Mouse (Mus musculus) midbrain, embryonic 15.5 days (tissue): ENCODE data around the gene Arl4c. TPM values are rescaled to one million over a fixed set of nuclear protein-coding genes. Genes with fewer than 3 reads are reported as not detected.

Source experiments
- ATAC-seq: fragments of 200-750 bp; cut with Nextera tagmentation; replicated peaks from 2 replicates; pipeline ENCODE4 v1.8.0; 2017; ENCODE audit warnings: moderate TSS enrichment
- H3K27ac ChIP-seq: fragments of 300-500 bp; sonication (generic); 2 replicates; pipeline ENCODE4 v1.5.1; 2015; ENCODE audit warnings: mild to moderate bottlenecking, inconsistent platforms
- H3K27me3 ChIP-seq: fragments of 300-500 bp; sonication (generic); replicated peaks from 2 replicates; pipeline ENCODE4 v1.6.1; 2015; ENCODE audit warnings: inconsistent platforms
- H3K36me3 ChIP-seq: fragments of 300-500 bp; sonication (generic); replicated peaks from 2 replicates; pipeline ENCODE4 v1.6.1; 2015; ENCODE audit warnings: inconsistent platforms
- H3K4me1 ChIP-seq: fragments of 300-500 bp; sonication (generic); 2 replicates; pipeline ENCODE4 v1.6.1; 2015; ENCODE audit warnings: inconsistent platforms
- H3K4me2 ChIP-seq: fragments of 300-500 bp; sonication (generic); 2 replicates; pipeline ENCODE4 v1.6.1; 2015; ENCODE audit warnings: inconsistent platforms, mild to moderate bottlenecking, moderate library complexity
- H3K4me3 ChIP-seq: fragments of 300-500 bp; sonication (generic); 2 replicates; pipeline ENCODE4 v1.5.1; 2015; ENCODE audit warnings: mild to moderate bottlenecking, inconsistent platforms
- H3K9ac ChIP-seq: fragments of 300-500 bp; sonication (generic); 2 replicates; pipeline ENCODE4 v1.6.1; 2015; ENCODE audit warnings: mild to moderate bottlenecking, inconsistent platforms
- H3K9me3 ChIP-seq: fragments of 300-500 bp; sonication (generic); 2 replicates; pipeline ENCODE4 v1.6.1; 2016; ENCODE audit warnings: inconsistent platforms
- WGBS: fragments of 180-500 bp; shearing (Covaris S2); methylation state at CpG from one replicate; pipeline ENCODE4 v1.1.7; 2015; ENCODE audit warnings: mixed read lengths; 5-methylcytosine and 5-hydroxymethylcytosine counted together
- polyA plus RNA-seq: library from polyadenylated mRNA; unstranded; fragments of >200 nt; fragmentation: Nextera tagmentation; extraction: Ambion mirVana; gene quantifications from 2 replicates; pipeline ENCODE4 v1.2.1, GENCODE M21; 2015

Gene Arl4c
- polyA plus RNA-seq, 1 experiment from 2014 or later, result 55.6 TPM

GRCm38 (mm10) chr1:88668846-88669810, 32.9 kb downstream of the Arl4c start:
- H3K27ac ChIP-seq, result peak overlapping the region; percentile 46
- no peaks in the 10 kb centered on the region for H3K9me3 ChIP-seq
- H3K4me3 ChIP-seq, result no peak overlapping the region
- H3K4me1 ChIP-seq, result peaks cover 15% of the 10 kb centered on the region
- H3K27me3 ChIP-seq, result no peaks in the 10 kb centered on the region
- H3K4me2 ChIP-seq, result no peak overlapping the region
- whole genome bisulfite sequencing, result 10% methylated on average over 14 of the region's 14 CpGs
- ATAC-seq, result 0 out of 2 replicates have a peak, but pooled peaks have one; percentile 52
- no peaks in the 10 kb centered on the region for H3K36me3 ChIP-seq
- H3K9ac ChIP-seq, result no peak overlapping the region

- peaks cover 15% of the 10 kb centered on the region for H3K4me1 ChIP-seq
- no peak overlapping the region for H3K4me3 ChIP-seq
- no peaks in the 10 kb centered on the region for H3K27me3 ChIP-seq
- no peaks in the 10 kb centered on the region for H3K36me3 ChIP-seq
- 0 out of 2 replicates have a peak overlapping the region, but pooled peaks have one; percentile 10 for H3K27ac ChIP-seq
- H3K9ac ChIP-seq, result no peak overlapping the region
- ATAC-seq, result 0 out of 2 replicates have a peak, but pooled peaks have one; percentile 17
- WGBS, result 5% methylated on average over 7 of the region's 7 CpGs
- H3K4me2 ChIP-seq, result no peak overlapping the region
- no peaks in the 10 kb centered on the region for H3K9me3 ChIP-seq
Observed at GRCm38 (mm10) chr1:88668353-88668752, 33.7 kb downstream of the Arl4c start.

GRCm38 (mm10) chr1:88664623-88665022, 37.4 kb downstream of the Arl4c start:
- 86% methylated on average over 3 of the region's 3 CpGs for WGBS
- Histone ChIP-seq H3K4me2 (no peak overlapping the region), H3K9me3 (no peaks in the 10 kb centered on the region), H3K4me3 (no peak overlapping the region), H3K27me3 (no peaks in the 10 kb centered on the region), H3K36me3 (no peaks in the 10 kb centered on the region), H3K27ac (no peak overlapping the region), H3K4me1 (peaks cover 15% of the 10 kb centered on the region), H3K9ac (no peak overlapping the region)
- ATAC-seq, result no peak

GRCm38 (mm10) chr1:88662736-88663135, 39.3 kb downstream of the Arl4c start:
- H3K4me1 ChIP-seq, result no peaks in the 10 kb centered on the region
- H3K27me3 ChIP-seq, result no peaks in the 10 kb centered on the region
- no peak overlapping the region for H3K4me2 ChIP-seq
- H3K9ac ChIP-seq, result no peak overlapping the region
- no peaks in the 10 kb centered on the region for H3K9me3 ChIP-seq
- H3K4me3 ChIP-seq, result no peak overlapping the region
- H3K36me3 ChIP-seq, result no peaks in the 10 kb centered on the region
- 94% methylated on average over 5 of the region's 5 CpGs for WGBS
- ATAC-seq, result no peak
- no peak overlapping the region for H3K27ac ChIP-seq

GRCm38 (mm10) chr1:88661209-88661608, 40.8 kb downstream of the Arl4c start:
- ATAC-seq, result no peak
- WGBS, result 88% methylated on average over 3 of the region's 3 CpGs

GRCm38 (mm10) chr1:88658290-88658857, 43.6 kb downstream of the Arl4c start:
- Histone ChIP-seq H3K36me3 (no peaks in the 10 kb centered on the region), H3K27me3 (no peaks in the 10 kb centered on the region), H3K9me3 (no peaks in the 10 kb centered on the region), H3K4me1 (no peaks in the 10 kb centered on the region), H3K27ac (0 out of 2 replicates have a peak overlapping the region, but pooled peaks have one; percentile 20), H3K4me3 (no peak overlapping the region), H3K4me2 (no peak overlapping the region), H3K9ac (no peak overlapping the region)
- WGBS, result 39% methylated on average over 6 of the region's 6 CpGs
- ATAC-seq, result no peak

More at GRCm38 (mm10) chr1:88661209-88661608, 40.8 kb downstream of the Arl4c start:
- Histone ChIP-seq H3K4me3 (no peak overlapping the region), H3K9ac (no peak overlapping the region), H3K9me3 (no peaks in the 10 kb centered on the region), H3K36me3 (no peaks in the 10 kb centered on the region), H3K4me2 (no peak overlapping the region), H3K27me3 (no peaks in the 10 kb centered on the region), H3K4me1 (no peaks in the 10 kb centered on the region), H3K27ac (no peak overlapping the region)

- Histone ChIP-seq H3K9ac (no peak overlapping the region), H3K9me3 (no peaks in the 10 kb centered on the region), H3K36me3 (no peaks in the 10 kb centered on the region), H3K27ac (no peak overlapping the region), H3K4me3 (no peak overlapping the region), H3K4me1 (no peaks in the 10 kb centered on the region), H3K4me2 (no peak overlapping the region), H3K27me3 (no peaks in the 10 kb centered on the region)
- ATAC-seq, result no peak
- 78% methylated on average over 5 of the region's 5 CpGs for WGBS
Observed at GRCm38 (mm10) chr1:88656096-88656480, 45.9 kb downstream of the Arl4c start.

GRCm38 (mm10) chr1:88655473-88656095, 46.4 kb downstream of the Arl4c start:
- Histone ChIP-seq H3K27me3 (no peaks in the 10 kb centered on the region), H3K27ac (no peak overlapping the region), H3K9ac (no peak overlapping the region), H3K4me1 (no peaks in the 10 kb centered on the region), H3K4me2 (no peak overlapping the region), H3K4me3 (no peak overlapping the region), H3K9me3 (no peaks in the 10 kb centered on the region), H3K36me3 (no peaks in the 10 kb centered on the region)
- 85% methylated on average over 3 of the region's 3 CpGs for WGBS
- no peak for ATAC-seq

GRCm38 (mm10) chr1:88654521-88655472, 47.2 kb downstream of the Arl4c start:
- H3K4me2 ChIP-seq, result no peak overlapping the region

GRCm38 (mm10) chr1:88653614-88654520, 48.2 kb downstream of the Arl4c start:
- Histone ChIP-seq H3K9me3 (no peaks in the 10 kb centered on the region), H3K4me2 (no peak overlapping the region), H3K27me3 (no peaks in the 10 kb centered on the region), H3K36me3 (no peaks in the 10 kb centered on the region), H3K4me3 (no peak overlapping the region), H3K9ac (no peak overlapping the region), H3K27ac (no peak overlapping the region), H3K4me1 (no peaks in the 10 kb centered on the region)
- no peak for ATAC-seq
- WGBS, result 91% methylated on average over 7 of the region's 7 CpGs

More at GRCm38 (mm10) chr1:88654521-88655472, 47.2 kb downstream of the Arl4c start:
- Histone ChIP-seq H3K9ac (no peak overlapping the region), H3K27me3 (no peaks in the 10 kb centered on the region), H3K4me1 (no peaks in the 10 kb centered on the region), H3K4me3 (no peak overlapping the region), H3K9me3 (no peaks in the 10 kb centered on the region), H3K27ac (no peak overlapping the region), H3K36me3 (no peaks in the 10 kb centered on the region)
- no peak for ATAC-seq
- WGBS, result 85% methylated on average over 9 of the region's 9 CpGs

- Histone ChIP-seq H3K27me3 (no peaks in the 10 kb centered on the region), H3K9me3 (no peaks in the 10 kb centered on the region), H3K36me3 (no peaks in the 10 kb centered on the region), H3K4me2 (no peak overlapping the region), H3K4me1 (no peaks in the 10 kb centered on the region), H3K4me3 (no peak overlapping the region), H3K27ac (no peak overlapping the region), H3K9ac (no peak overlapping the region)
- ATAC-seq, result no peak
- WGBS, result 93% methylated on average over 8 of the region's 8 CpGs
Observed at GRCm38 (mm10) chr1:88652682-88653081, 49.3 kb downstream of the Arl4c start.
